ENCODE assay signal across 21 mouse cellular contexts in the genomic region with DNA sequence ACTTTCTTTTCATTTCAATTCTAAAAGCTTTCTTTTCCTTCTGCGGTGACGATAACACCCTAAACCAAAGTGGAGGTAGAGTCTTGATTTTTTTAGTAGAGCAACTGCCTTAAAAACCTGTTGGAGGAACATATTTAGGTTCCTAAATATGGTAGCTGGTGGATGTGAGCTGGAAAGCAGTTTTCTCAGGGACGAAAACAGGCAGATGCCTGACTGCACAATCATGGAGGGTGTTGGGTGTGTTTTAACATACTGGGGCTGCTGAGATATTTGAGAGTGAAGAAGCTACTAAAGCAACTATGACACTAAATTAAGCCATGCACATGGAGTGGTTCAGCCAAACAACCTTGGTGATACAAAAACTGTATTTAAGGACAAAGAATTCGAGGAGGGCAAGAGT.
"Had no signal": no experiment of that assay in that cellular context is flagged by ENCODE, and none has a peak within 500 bp of the region (broad histone marks: within the 10 kb centered on the region; RNA-seq: fewer than 3 reads in every experiment).

No protein-coding gene starts in this region.

- DNase-seq: heart, postnatal 10 days; heart, postnatal 14 days; heart, postnatal 36 days; heart, postnatal 4 days; kidney, adult 18-20 months; kidney, adult 2 months; kidney, adult 8-10 months; kidney, adult 9 months; kidney, postnatal 10 days; kidney, postnatal 14 days; kidney, postnatal 25 days; kidney, postnatal 36 days; kidney, postnatal 4 days; layer of hippocampus, adult 9-11 months; layer of hippocampus, postnatal 36 days had no signal

- ATAC-seq: hindbrain, embryonic 16.5 days; hindbrain, postnatal 0 days; inflammation-experienced regulatory T-cells, adult 6 months; intestine, embryonic 15.5 days; intestine, embryonic 16.5 days; intestine, postnatal 0 days had no signal
